Mouse (Mus musculus): ENCODE results near the gene Trim38.
A peak's percentile ranks its signal among the peaks of the same experiment; 100 is the strongest.
"Not testable (repeated sequence)": the region's sequence is repeated elsewhere in the genome, so short reads cannot be mapped to it uniquely, and the experiment has no call there.

The Trim38 gene

DNA sequence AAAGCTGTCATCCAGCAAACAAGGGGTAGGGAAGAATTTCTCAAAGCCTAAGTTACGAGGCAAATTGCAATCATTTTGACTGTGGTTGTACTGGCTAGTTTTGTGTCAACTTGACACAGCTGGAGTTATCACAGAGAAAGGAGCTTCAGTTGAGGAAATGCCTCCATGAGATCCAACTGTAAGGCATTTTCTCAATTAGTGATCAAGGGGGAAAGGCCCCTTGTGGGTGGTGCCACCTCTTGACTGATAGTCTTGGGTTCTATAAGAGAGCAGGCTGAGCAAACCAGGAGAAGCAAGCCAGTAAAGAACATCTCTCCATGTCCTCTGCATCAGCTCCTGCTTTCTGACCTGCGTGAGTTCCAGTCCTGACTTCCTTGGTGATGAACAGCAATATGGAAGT lies at the start of gene Trim38:
Trim38 (plus strand) TSS at position 301 of the 400 bp plus-strand sequence.
- not testable (repeated sequence) for DNase-seq (ENCODE audit: low spot score)

DNA sequence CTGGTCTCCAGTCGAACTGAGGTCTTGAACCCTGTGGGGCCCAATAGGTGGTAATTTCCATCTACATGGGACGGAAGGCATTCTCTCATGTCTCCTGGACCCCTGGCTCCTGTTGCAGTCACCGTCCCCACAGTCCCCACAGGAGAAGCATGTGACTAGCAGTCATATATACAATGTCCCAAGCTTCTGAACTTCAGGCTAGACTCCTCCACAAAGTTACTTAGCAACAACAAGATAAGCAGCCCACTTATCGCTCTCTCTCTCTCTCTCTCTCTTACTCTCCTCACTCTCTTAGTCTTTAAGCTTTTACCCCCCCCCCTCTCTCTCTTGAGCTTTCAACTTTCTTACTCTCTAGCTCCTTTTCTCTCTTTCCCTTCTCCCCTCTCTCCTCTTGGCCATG lies 45.5 kb upstream of the Trim38 start:
- no peak for DNase-seq (ENCODE audit: low spot score)

GRCm38 (mm10) chr13:23725213-23725612 lies 44.5 kb upstream of the Trim38 start:
- DNase-seq (ENCODE audit: low spot score), result no peak

- DNase-seq (ENCODE audit: low spot score), result no peak
Observed at GRCm38 (mm10) chr13:23728472-23729191, 41.1 kb upstream of the Trim38 start.

DNA sequence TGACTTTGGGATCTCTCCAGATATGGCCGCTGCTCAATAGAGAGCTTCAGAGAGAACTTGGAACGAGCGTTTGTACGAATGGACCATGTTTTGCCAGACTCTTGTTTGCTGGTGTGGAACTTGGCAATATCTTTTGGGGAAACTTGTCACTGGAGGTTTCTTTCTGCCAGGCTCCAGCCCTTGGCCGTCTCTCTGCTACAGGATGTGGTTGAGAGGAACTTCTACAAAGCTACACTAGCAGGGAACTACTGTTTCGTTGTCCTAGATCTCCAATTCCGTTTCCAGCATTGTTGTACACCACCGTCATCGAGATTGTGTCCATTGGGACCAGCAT lies 40.6 kb upstream of the Trim38 start:
- no peak for DNase-seq (ENCODE audit: low spot score)

- DNase-seq (ENCODE audit: low spot score), result no peak
Observed at GRCm38 (mm10) chr13:23729706-23730105, 40.0 kb upstream of the Trim38 start.

GRCm38 (mm10) chr13:23730479-23730878 lies 39.2 kb upstream of the Trim38 start:
- no peak for DNase-seq (ENCODE audit: low spot score)

GRCm38 (mm10) chr13:23732156-23732804 lies 37.4 kb upstream of the Trim38 start:
- DNase-seq (ENCODE audit: low spot score), result no peak

GRCm38 (mm10) chr13:23737091-23737490 lies 32.6 kb upstream of the Trim38 start:
- DNase-seq (ENCODE audit: low spot score), result no peak

- DNase-seq (ENCODE audit: low spot score), result no peak
Observed at GRCm38 (mm10) chr13:23738041-23738440, 31.7 kb upstream of the Trim38 start.

- peak; percentile 94 for DNase-seq (ENCODE audit: low spot score)
Observed at GRCm38 (mm10) chr13:23738677-23739068, 31.0 kb upstream of the Trim38 start, which contains the start of gene Hist1h1c. Gene Hist1h1c, plus strand, starts transcription at chr13:23738808.

DNA sequence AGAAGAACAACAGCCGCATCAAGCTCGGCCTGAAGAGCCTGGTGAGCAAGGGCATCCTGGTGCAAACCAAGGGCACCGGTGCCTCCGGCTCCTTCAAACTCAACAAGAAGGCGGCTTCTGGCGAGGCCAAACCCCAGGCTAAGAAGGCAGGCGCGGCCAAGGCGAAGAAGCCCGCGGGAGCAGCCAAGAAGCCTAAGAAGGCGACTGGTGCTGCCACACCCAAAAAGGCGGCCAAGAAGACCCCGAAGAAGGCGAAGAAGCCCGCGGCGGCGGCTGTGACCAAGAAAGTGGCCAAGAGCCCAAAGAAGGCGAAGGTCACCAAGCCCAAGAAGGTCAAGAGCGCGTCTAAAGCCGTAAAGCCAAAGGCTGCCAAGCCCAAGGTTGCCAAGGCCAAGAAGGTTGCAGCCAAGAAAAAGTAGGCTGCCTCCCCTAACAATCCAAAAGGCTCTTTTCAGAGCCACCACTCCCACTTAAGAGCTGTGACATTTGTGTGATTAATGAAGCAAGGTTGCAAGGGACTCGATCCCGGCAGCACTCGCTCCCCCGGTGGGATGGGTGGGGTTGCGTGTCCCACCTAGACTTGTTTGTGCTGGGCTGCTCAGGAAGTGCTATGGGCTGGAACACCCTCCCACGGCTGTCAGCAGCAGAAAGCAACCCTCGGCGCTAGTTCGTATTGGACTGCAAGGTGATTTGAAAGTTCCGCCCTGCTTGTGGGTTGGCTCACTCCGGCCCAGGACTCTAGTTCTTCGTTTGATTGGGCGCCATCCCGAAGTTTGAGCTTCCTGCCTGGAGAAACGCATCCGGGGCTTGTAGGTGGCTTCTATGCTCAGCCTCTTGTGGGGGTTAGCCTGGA lies 30.4 kb upstream of the Trim38 start:
- peak; percentile 82 for DNase-seq (ENCODE audit: low spot score)

- DNase-seq (ENCODE audit: low spot score), result no peak
Observed at GRCm38 (mm10) chr13:23739922-23740252, 29.8 kb upstream of the Trim38 start.

DNA sequence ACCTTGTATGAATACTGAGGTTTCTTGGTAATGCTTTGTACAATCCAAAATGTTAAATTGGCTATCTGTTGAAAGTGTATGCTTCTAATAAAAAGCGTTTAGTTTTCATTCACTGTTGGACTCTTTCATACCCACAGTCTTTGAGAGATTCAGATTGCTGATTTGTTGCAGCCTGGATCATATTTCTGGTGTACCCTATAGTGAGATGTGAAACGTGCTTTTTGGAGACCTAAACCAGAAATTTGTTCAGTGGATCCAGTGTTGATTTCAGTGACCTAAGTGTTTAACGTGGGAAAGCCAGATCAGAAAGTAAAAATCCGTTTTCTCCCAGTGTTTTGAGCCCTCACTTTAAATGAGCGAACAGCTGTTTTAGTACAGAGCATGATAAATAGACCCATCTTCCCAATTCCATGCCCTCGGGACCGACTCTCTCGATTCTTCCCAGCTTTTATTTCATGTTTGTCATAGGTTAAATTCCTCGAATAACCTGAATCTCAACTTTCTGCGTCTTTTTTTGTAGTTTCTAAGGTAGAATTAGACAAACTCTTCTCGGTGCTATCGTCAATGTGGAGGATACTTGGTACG lies 29.4 kb upstream of the Trim38 start:
- no peak for DNase-seq (ENCODE audit: low spot score)

- DNase-seq (ENCODE audit: low spot score), result no peak
Observed at GRCm38 (mm10) chr13:23740910-23741309, 28.8 kb upstream of the Trim38 start.

DNA sequence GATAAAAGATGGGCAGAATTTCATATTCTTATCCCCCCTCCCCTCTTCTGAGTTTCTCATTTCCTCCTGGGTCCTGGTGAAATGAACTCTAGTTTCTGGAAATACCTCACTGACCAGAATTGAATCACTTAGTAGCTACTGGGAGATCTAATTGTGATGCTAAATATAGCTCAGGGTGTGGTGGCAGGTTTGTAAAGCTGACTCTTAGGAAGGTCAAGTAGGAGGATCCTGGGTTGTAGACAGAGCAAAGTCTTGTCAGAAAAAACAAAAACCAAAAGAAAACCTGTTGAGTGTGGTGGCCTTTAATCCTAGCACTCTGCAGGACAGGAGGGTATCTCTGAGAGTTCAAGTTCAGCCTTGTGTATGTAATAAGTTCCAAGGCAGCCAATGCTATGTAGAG lies 27.7 kb upstream of the Trim38 start:
- no peak for DNase-seq (ENCODE audit: low spot score)

- DNase-seq (ENCODE audit: low spot score), result no peak
Observed at GRCm38 (mm10) chr13:23743215-23743614, 26.5 kb upstream of the Trim38 start.

- DNase-seq (ENCODE audit: low spot score), result no peak
Observed at GRCm38 (mm10) chr13:23743963-23744362, 25.8 kb upstream of the Trim38 start.

DNA sequence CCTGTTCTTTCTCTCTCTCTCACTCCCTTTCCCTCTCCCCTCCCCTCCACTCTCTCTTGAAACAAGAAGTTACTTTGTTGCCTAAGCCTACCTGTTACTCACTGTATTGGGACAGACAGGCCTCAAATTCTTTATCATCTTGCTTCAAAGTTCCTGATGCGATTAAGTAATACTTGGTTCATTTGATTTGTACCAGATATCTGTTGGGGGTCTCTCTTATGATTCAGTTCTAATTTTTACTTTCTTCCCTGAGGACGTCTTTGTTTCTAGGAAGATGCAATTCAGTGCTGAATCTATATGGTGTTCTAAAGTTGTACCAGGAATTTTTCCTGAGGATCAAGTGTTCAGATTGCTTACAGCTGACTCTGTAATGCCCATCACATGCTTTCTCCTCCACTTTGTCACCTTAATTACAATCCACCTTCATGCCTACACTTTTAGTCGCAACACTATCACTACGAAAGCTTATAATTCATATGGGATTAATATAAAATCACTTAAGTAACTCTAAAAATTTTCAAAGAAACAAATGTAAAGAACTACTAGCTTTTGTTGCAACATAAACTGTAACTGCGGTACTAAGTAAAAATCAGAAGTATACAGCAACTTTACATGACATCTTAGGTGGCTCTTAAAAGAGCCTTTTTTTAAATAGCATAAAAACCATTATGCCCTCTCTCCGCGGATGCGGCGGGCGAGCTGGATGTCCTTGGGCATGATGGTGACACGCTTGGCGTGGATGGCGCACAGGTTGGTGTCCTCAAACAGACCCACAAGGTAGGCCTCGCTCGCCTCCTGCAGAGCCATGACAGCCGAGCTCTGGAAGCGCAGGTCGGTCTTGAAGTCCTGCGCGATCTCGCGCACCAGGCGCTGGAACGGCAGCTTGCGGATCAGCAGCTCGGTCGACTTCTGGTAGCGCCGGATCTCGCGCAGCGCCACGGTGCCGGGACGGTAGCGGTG lies 25.0 kb upstream of the Trim38 start:
- DNase-seq (ENCODE audit: low spot score), result no peak

GRCm38 (mm10) chr13:23745381-23746161 lies 24.1 kb upstream of the Trim38 start, which contains the start of gene Hist1h3c:
Gene Hist1h3c, minus strand, starts transcription at chr13:23745602.
- DNase-seq (ENCODE audit: low spot score), result peak; percentile 70

Data from ovary, postnatal 14 days (tissue).